In genomic region chr7:114291461-114292335, GRCm38 (mm10) we compare ENCODE assay signal across 8 mouse cellular contexts. TPM values are rescaled to one million over a fixed set of nuclear protein-coding genes. Genes with fewer than 3 reads are reported as not detected.
DNase-seq lines count a peak whose midpoint lies in the region; ATAC-seq lines count a peak whose summit lies in the region.

No protein-coding gene starts in this region.

- no peak overlapping the region for H3K4me3 ChIP-seq in hindbrain, embryonic 11.5 days (ENCODE audit: low read depth, low read length)
- H3K4me3 ChIP-seq in hindbrain, embryonic 16.5 days (ENCODE audit: low read length) = no peak overlapping the region
- no peak overlapping the region for H3K4me3 ChIP-seq in kidney, embryonic 14.5 days (ENCODE audit: low read length)

- H3K4me1 ChIP-seq in hindbrain, embryonic 11.5 days (replicated peaks; ENCODE audit: control insufficient read depth, insufficient read depth, low read length) = peaks cover 2% of the 10 kb centered on the region; the same call in 1 of the 2 replicates
- H3K4me1 ChIP-seq in hindbrain, embryonic 16.5 days (ENCODE audit: control insufficient read depth, insufficient read depth, low read depth, low read length) = peaks cover 3% of the 10 kb centered on the region; the same call in 1 of the 2 replicates
- H3K4me1 ChIP-seq in kidney, embryonic 14.5 days (ENCODE audit: control insufficient read depth, insufficient read depth, low read length) = peaks cover 10% of the 10 kb centered on the region

- peak; percentile 34 for DNase-seq in hindbrain, embryonic 11.5 days (ENCODE audit: low spot score)
- peak; percentile 83 for DNase-seq in MEL-GATA-1-ER (ENCODE audit: extremely low read depth, low read depth)
- peak; percentile 52 for DNase-seq in embryo, embryonic 10 days (ENCODE audit: low spot score)
- no peak for DNase-seq in right cerebral cortex, postnatal 14 days
- DNase-seq in layer of hippocampus, adult 18-20 months (ENCODE audit: low spot score in 2 of 2) = no peak

- H3K9me3 ChIP-seq in hindbrain, embryonic 11.5 days (ENCODE audit: control insufficient read depth, low read length) = no peaks in the 10 kb centered on the region
- H3K9me3 ChIP-seq in hindbrain, embryonic 16.5 days (ENCODE audit: control insufficient read depth, low read length) = no peaks in the 10 kb centered on the region
- H3K9me3 ChIP-seq in kidney, embryonic 14.5 days (ENCODE audit: control insufficient read depth, low read length) = no peaks in the 10 kb centered on the region

- no peaks in the 10 kb centered on the region for H3K27me3 ChIP-seq in hindbrain, embryonic 11.5 days (ENCODE audit: control insufficient read depth, insufficient read depth, low read length)
- H3K27me3 ChIP-seq in hindbrain, embryonic 16.5 days (replicated peaks; ENCODE audit: control insufficient read depth, insufficient read depth, low read length) = no peaks in the 10 kb centered on the region
- H3K27me3 ChIP-seq in kidney, embryonic 14.5 days (ENCODE audit: control insufficient read depth, insufficient read depth, low read length) = no peaks in the 10 kb centered on the region

- H3K9ac ChIP-seq in hindbrain, embryonic 11.5 days (ENCODE audit: low read depth, low read length) = no peak overlapping the region
- H3K9ac ChIP-seq in hindbrain, embryonic 16.5 days (ENCODE audit: low read depth, low read length) = no peak overlapping the region
- H3K9ac ChIP-seq in kidney, embryonic 14.5 days (ENCODE audit: low read depth, low read length) = no peak overlapping the region

- 30% methylated on average over 15 of the region's 15 CpGs for WGBS in hindbrain, embryonic 11.5 days
- WGBS in hindbrain, embryonic 16.5 days = 31% methylated on average over 15 of the region's 15 CpGs
- 36% methylated on average over 15 of the region's 15 CpGs for WGBS in kidney, embryonic 14.5 days

- no peaks in the 10 kb centered on the region for H3K36me3 ChIP-seq in hindbrain, embryonic 11.5 days (ENCODE audit: control insufficient read depth, insufficient read depth, low read length)
- no peaks in the 10 kb centered on the region for H3K36me3 ChIP-seq in hindbrain, embryonic 16.5 days (ENCODE audit: control insufficient read depth, insufficient read depth, low read length)
- no peaks in the 10 kb centered on the region for H3K36me3 ChIP-seq in kidney, embryonic 14.5 days (ENCODE audit: control insufficient read depth, insufficient read depth, low read length)

- H3K4me2 ChIP-seq in hindbrain, embryonic 11.5 days (replicated peaks; ENCODE audit: low read depth, low read length) = no peak overlapping the region
- H3K4me2 ChIP-seq in hindbrain, embryonic 16.5 days (ENCODE audit: low read length) = no peak overlapping the region
- no peak overlapping the region for H3K4me2 ChIP-seq in kidney, embryonic 14.5 days (replicated peaks; ENCODE audit: low read depth, low read length)

- no peak overlapping the region for H3K27ac ChIP-seq in hindbrain, embryonic 11.5 days (ENCODE audit: low read depth, low read length)
- H3K27ac ChIP-seq in hindbrain, embryonic 16.5 days (ENCODE audit: low read depth, low read length) = no peak overlapping the region; the same call in 1 of the 2 replicates
- H3K27ac ChIP-seq in kidney, embryonic 14.5 days (ENCODE audit: low read depth, low read length) = no peak overlapping the region; the same call in 1 of the 2 replicates

- no peak for ATAC-seq in hindbrain, embryonic 11.5 days (ENCODE audit: low FRiP score)
- ATAC-seq in hindbrain, embryonic 16.5 days = no peak
- peak; percentile 81 for ATAC-seq in kidney, embryonic 14.5 days (ENCODE audit: low FRiP score, low TSS enrichment)
- peak; percentile 78 for ATAC-seq in neutrophil, adult 5-6 weeks (ENCODE audit: extremely low read depth, insufficient number of reproducible peaks, low FRiP score, poor library complexity, severe bottlenecking)

RNA-seq across cellular contexts. Expression of gene Psma1, which starts 15.8 kb away (rescaled TPM):
- 476 and 479 TPM in 2 replicates for polyA plus RNA-seq in hindbrain, embryonic 11.5 days (2014; fragmentation: Nextera tagmentation; extraction: Ambion mirVana)
- polyA plus RNA-seq in hindbrain, embryonic 16.5 days (2015; fragmentation: Nextera tagmentation; extraction: Ambion mirVana) = 340 and 357 TPM in 2 replicates
- polyA plus RNA-seq in kidney, embryonic 14.5 days (2014; fragmentation: Nextera tagmentation; extraction: Ambion mirVana) = 466 and 570 TPM in 2 replicates
- 119 and 137 TPM in 2 replicates for total RNA-seq in neutrophil, adult 5-6 weeks (2017)
- 100 to 1,000 TPM; 111 to 112 TPM for total RNA-seq in layer of hippocampus, adult 18-20 months (2021)

RNA-seq across cellular contexts. Expression of gene Copb1, which starts 37.2 kb away (rescaled TPM):
- 122 and 127 TPM in 2 replicates for polyA plus RNA-seq in hindbrain, embryonic 11.5 days (2014; fragmentation: Nextera tagmentation; extraction: Ambion mirVana)
- polyA plus RNA-seq in hindbrain, embryonic 16.5 days (2015; fragmentation: Nextera tagmentation; extraction: Ambion mirVana) = 86.6 and 92.8 TPM in 2 replicates
- 104 and 136 TPM in 2 replicates for polyA plus RNA-seq in kidney, embryonic 14.5 days (2014; fragmentation: Nextera tagmentation; extraction: Ambion mirVana)
- 66.5 and 83.9 TPM in 2 replicates for total RNA-seq in neutrophil, adult 5-6 weeks (2017)
- total RNA-seq in layer of hippocampus, adult 18-20 months (2021) = 10 to 100 TPM; 58.1 to 61.2 TPM

Comparison
In these comparisons a context has a peak if more than half of its experiments do, and no peak if none do; other contexts are left out.
1. ATAC-seq: peak in kidney, embryonic 14.5 days (single experiment) and neutrophil, adult 5-6 weeks (single experiment); none in hindbrain, embryonic 11.5 days (single experiment) and hindbrain, embryonic 16.5 days (single experiment).
2. DNase-seq: peak in hindbrain, embryonic 11.5 days (single experiment), MEL-GATA-1-ER (single experiment) and embryo, embryonic 10 days (single experiment); none in right cerebral cortex, postnatal 14 days (single experiment) and layer of hippocampus, adult 18-20 months (0 of 2).